Mouse (Mus musculus) olfactory bulb, adult 2 months (tissue): ENCODE data around the gene Mapkap1. TPM values are rescaled to one million over a fixed set of nuclear protein-coding genes. Genes with fewer than 3 reads are reported as not detected.

Experiments used
- H3K27ac ChIP-seq: fragments of 200-500 bp; 2 replicates; pipeline ENCODE4 v1.5.1; 2012; ENCODE audit warnings: low read depth, low read length; ENCODE audit not compliant: insufficient read depth
- H3K4me1 ChIP-seq: fragments of 200-500 bp; 2 replicates; pipeline ENCODE4 v1.6.1; 2012; ENCODE audit warnings: low read length; ENCODE audit not compliant: control insufficient read depth, insufficient read depth
- H3K4me3 ChIP-seq: fragments of 200-500 bp; 2 replicates; pipeline ENCODE4 v1.5.1; 2012; ENCODE audit warnings: mild to moderate bottlenecking, low read depth, low read length, moderate library complexity; ENCODE audit not compliant: insufficient read depth
- CTCF ChIP-seq: fragments of 200-500 bp; IDR thresholded peaks from 2 replicates; pipeline ENCODE4 v1.5.1; 2012; ENCODE audit warnings: low read depth, mild to moderate bottlenecking, low read length, moderate library complexity; ENCODE audit not compliant: insufficient read depth
- POLR2A ChIP-seq: fragments of 200-500 bp; IDR thresholded peaks from 2 replicates; pipeline ENCODE4 v1.6.1; 2012; ENCODE audit warnings: mild to moderate bottlenecking, low read depth, low read length, moderate library complexity; ENCODE audit not compliant: insufficient read depth
- WGBS: fragments of 180-500 bp; shearing (Covaris S2); methylation state at CpG from one replicate; pipeline ENCODE4 v1.1.7; 2018; 5-methylcytosine and 5-hydroxymethylcytosine counted together
- polyA plus RNA-seq: library from polyadenylated mRNA; stranded (reverse); fragments of >200 nt; gene quantifications from 2 replicates; pipeline ENCODE4 v1.2.4, GENCODE M21; 2012; ENCODE audit warnings: low replicate concordance; ENCODE audit not compliant: missing spikeins, insufficient read depth, insufficient read length

The Mapkap1 gene
- polyA plus RNA-seq, 1 experiment = not detected

DNA sequence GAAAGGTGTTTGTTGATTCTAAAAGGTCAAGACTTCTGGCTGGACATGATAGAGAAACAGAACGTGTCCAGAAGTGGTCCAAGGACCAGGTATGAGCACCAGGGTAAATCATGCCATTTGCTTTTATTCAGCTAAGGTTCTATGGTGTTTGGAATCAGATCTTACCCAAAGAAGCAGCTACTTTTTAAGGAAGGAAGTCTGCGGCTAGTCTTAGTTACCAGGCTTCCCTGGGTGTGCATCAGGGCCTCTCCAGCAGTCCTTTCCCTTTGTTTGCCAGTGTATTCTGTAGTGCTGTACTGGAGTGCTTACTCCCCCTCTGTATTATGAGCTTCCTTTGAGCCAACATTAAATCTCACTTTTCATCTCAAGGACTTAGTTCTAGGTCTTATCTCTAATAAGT, 111.5 kb downstream of the Mapkap1 start:
- Histone ChIP-seq H3K4me1 (no peaks in the 10 kb centered on the region), H3K4me3 (no peak overlapping the region), H3K27ac (no peak overlapping the region)
- no peak for TF ChIP-seq CTCF
- no peak for TF ChIP-seq POLR2A
- WGBS = 87% methylated on average over 2 of the region's 2 CpGs

DNA sequence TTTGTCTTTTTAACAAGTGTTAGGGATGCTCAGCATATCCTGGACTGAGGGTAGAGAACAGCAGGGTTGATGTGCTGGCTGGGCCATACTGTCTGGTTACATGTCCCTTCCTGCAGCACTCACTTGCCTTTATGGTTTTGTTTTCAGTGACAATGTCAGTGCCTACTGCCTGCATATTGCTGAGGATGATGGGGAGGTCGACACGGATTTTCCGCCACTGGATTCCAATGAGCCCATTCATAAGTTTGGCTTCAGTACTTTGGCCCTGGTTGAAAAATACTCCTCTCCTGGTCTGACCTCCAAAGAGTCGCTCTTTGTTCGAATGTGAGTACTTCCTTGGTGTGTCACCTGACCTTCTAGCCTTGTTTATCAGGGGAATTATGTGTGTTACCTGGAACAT, 112.0 kb downstream of the Mapkap1 start:
- WGBS = 85% methylated on average over 5 of the region's 5 CpGs
- Histone ChIP-seq H3K4me1 (no peaks in the 10 kb centered on the region), H3K4me3 (no peak overlapping the region), H3K27ac (no peak overlapping the region)
- TF ChIP-seq POLR2A = no peak
- TF ChIP-seq CTCF = no peak

DNA sequence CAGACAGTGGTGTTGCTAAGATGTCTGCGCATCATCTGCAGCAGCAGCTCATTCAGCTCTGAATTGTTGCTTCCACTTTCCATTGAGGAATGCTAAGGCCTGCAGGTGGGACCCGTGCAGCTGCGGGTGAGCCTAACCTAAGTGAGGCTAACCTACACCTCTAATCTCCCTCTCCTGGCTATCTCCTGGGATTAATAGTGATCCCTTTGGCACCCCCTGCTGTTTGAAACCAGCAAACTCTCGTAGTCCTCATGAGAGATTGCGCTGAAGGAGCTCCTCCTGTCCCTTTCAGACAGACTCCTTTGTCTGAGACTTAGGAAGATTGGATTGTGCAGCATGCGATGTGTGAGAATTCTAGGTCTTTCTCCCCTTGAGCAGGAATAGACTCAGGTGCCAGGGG, 113.0 kb downstream of the Mapkap1 start:
- Histone ChIP-seq H3K4me1 (no peaks in the 10 kb centered on the region), H3K27ac (no peak overlapping the region), H3K4me3 (no peak overlapping the region)
- TF ChIP-seq CTCF (0 out of 2 replicates have a peak, but pooled peaks have one; percentile 5), POLR2A (no peak)
- WGBS = 36% methylated on average over 6 of the region's 6 CpGs

DNA sequence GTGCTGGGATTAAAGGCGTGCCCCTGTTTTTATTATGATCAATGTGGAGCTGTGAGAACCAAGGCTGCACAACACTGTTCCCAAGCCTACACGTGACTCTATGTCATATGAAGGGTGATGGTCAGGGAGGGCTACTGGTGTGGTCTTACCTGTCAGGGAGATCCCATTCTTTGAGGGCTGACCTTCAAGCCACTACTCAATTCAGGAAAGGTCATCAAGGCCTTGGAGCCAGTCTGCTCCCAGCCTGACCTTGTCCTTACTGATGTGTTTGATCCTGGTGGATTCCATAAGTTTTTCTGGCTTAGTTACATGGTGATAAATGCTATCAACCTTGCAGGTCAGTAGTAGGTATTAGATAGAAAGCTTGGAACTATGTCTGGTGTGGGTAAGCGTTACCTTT, 114.8 kb downstream of the Mapkap1 start:
- TF ChIP-seq POLR2A (no peak), CTCF (no peak)
- no peaks in the 10 kb centered on the region for H3K4me1 ChIP-seq
- no peak overlapping the region for H3K4me3 ChIP-seq
- WGBS = 93% methylated on average over 3 of the region's 3 CpGs
- no peak overlapping the region for H3K27ac ChIP-seq

DNA sequence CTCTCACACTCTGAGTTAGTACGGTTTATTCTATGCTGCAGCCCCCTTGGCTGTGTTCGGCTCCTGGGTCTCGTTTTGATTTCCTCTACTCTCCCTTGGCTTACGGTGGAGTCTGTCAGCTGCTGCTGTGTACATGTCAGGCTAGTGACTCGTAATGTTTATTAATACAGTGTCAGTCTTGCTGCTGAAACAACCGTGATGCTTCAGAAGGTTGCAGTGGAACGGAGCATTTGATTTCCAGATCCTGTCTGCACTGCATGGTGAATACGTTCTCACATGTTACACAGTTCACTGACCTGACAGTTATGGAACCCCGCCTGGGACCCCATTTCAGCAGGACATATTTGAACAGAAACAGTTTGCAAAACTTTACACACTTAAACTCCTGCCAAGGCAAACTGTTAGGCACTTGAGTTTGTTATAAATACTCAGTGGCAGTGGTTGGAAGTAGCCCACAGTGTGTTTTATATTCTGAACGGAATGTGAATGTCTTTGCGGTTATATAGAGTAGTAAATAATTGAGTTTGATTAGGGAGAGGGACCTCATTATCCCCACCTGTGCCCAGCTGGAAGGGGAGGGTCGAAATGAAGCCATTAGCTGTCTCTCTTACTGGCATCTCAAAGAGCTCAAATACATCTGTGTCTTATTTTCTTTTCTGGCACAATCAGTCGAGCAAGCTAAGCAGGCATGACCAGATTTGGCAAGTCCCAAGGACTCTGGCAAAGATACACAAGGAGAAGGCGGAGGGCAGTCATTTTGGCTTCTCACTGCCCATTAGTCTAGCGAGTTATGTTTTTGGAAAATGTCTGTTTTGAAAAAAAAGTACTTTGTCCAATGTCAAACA, 120.2 kb downstream of the Mapkap1 start:
- H3K27ac ChIP-seq = no peak overlapping the region
- WGBS = 56% methylated on average over 15 of the region's 15 CpGs
- peaks cover 4% of the 10 kb centered on the region; the same call in 1 of the 2 replicates for H3K4me1 ChIP-seq
- H3K4me3 ChIP-seq = no peak overlapping the region
- no peak for TF ChIP-seq POLR2A
- no peak for TF ChIP-seq CTCF

DNA sequence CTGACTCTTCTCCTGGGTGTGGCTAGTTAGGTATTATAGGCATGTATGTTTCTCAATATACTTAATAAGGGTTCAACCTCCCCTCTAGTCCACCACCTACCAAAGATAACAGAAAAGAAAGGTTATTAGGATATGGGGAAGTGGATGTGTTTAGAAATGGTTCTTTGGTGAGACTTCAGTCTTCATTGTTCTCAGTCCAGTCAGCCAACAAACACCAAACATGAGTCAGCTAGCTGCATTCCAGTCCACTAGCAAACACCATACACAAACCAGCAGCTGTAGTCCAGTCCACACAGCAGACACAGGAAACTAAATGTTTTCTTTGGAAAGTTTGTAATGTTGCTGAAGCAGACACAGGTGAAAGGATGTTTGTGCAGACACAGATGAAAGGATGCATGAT, 121.9 kb downstream of the Mapkap1 start:
- Histone ChIP-seq H3K27ac (no peak overlapping the region), H3K4me1 (peaks cover 4% of the 10 kb centered on the region; the same call in 1 of the 2 replicates), H3K4me3 (no peak overlapping the region)
- TF ChIP-seq POLR2A (no peak), CTCF (no peak)

DNA sequence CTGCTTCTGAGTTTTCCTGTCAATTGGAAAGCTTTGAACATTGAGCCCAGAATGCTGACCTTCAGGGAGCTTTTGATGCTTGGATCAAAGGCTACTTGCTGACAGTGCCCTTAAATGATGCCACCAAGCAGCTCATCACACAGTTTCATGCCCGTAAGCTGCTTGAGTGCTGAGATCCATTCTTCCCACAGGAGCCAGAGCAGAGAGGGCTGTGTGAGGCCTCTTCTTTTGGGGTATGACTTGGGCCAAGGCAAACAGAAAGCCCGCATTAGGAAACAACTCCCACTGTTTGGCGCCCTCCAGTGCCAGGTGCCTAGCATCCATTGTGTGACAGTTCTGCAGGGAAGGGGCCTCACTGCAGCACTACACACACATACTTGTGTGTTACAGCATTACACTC, 123.5 kb downstream of the Mapkap1 start:
- Histone ChIP-seq H3K4me1 (peaks cover 6% of the 10 kb centered on the region), H3K27ac (no peak overlapping the region), H3K4me3 (no peak overlapping the region)
- TF ChIP-seq CTCF (no peak), POLR2A (no peak)
- WGBS = 66% methylated on average over 3 of the region's 3 CpGs

DNA sequence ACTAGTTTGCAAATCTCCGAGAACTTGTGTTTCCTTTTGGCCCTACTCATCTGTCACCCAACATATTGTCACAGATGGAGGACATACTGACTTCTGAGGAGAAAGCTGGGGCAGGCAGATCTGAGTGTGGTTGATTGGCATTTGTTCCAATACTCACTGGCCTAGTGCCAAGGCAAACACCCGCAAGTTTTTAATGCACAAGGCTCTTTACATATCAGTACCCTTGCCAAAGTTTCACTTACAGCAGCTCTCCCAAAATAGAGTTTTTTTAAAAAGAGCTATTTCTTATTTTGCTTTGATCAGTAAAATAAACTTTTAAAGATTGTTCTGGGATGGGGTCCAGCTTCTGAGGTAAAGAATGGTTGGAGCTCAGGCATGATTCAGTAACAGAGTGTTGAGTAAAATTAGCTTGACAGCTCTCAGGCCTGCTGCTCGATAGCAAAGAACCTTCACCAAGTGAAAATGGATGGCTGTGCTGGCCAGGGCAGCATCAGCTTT, 125.3 kb downstream of the Mapkap1 start:
- H3K27ac ChIP-seq = no peak overlapping the region
- peaks cover 7% of the 10 kb centered on the region for H3K4me1 ChIP-seq
- H3K4me3 ChIP-seq = no peak overlapping the region
- no peak for TF ChIP-seq POLR2A
- TF ChIP-seq CTCF = no peak
- 54% methylated on average over 3 of the region's 3 CpGs for WGBS

DNA sequence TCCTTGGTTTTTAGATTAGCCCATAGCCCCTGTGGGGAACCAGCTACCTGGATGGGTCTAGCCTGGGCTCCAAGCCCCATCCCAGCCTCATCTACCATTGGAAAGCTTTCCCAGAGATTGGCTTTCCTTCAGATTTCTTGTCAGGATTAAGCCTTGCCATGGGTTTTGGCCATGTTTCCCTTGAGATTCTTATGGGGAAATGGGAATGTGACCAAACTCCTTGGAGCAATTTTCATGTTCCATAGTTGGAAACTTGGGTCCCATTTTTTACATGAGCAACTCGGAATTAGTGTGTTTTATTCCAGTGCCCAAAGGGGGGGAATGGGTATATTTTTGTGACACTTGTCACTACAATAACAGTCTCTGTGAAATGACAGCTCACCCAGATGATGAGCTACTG, 125.8 kb downstream of the Mapkap1 start:
- H3K4me1 ChIP-seq = peaks cover 7% of the 10 kb centered on the region
- no peak overlapping the region for H3K4me3 ChIP-seq
- WGBS = 82% methylated on average over 1 of the region's 1 CpGs
- TF ChIP-seq POLR2A (no peak), CTCF (no peak)
- H3K27ac ChIP-seq = no peak overlapping the region

DNA sequence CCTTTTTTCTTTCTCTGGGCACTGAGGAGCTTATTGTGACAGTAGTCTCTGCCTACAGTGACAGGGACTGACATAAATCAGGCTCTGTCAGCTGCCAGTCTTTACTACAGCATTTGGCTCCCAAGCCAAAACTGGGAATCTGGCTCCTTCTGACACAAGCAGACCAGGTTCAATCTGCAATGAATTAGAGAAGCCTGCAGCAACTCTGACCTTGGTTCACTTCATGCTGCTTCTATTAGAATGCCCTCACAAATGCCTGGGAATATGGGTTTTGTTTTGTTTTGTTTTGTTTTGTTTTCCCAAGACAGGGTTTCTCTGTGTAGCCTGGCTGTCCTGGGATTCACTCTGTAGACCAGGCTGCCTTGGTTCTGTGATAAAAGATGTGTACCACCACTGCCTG, 126.7 kb downstream of the Mapkap1 start:
- TF ChIP-seq CTCF = no peak
- no peak for TF ChIP-seq POLR2A
- no peak overlapping the region for H3K27ac ChIP-seq
- peaks cover 7% of the 10 kb centered on the region for H3K4me1 ChIP-seq
- no peak overlapping the region for H3K4me3 ChIP-seq
